Mouse (Mus musculus) neutrophil, adult 5-6 weeks (primary cell): ENCODE results near the gene Atp5l. TPM values are rescaled to one million over a fixed set of nuclear protein-coding genes. Genes with fewer than 3 reads are reported as not detected.
A peak's percentile ranks its signal among the peaks of the same experiment; 100 is the strongest.

Experiments used
- ATAC-seq: fragments of 151-379, 151-347 bp; 2 replicates; pipeline ENCODE4 v1.8.0; 2017; ENCODE audit warnings: mild to moderate bottlenecking, moderate TSS enrichment; ENCODE audit not compliant: insufficient number of reproducible peaks, poor library complexity, low FRiP score, severe bottlenecking; ENCODE audit errors: extremely low read depth
- total RNA-seq: library from RNA; stranded (forward); fragments of 200-1000 nt; gene quantifications from 2 replicates; pipeline ENCODE4 v1.2.3, GENCODE M21; 2017

The Atp5l gene
- total RNA-seq, 1 experiment from 2014 or later, result 48.6 TPM

- ATAC-seq, result no peak
Observed at GRCm38 (mm10) chr9:44868336-44869094, 52.0 kb downstream of the Atp5l start.

DNA sequence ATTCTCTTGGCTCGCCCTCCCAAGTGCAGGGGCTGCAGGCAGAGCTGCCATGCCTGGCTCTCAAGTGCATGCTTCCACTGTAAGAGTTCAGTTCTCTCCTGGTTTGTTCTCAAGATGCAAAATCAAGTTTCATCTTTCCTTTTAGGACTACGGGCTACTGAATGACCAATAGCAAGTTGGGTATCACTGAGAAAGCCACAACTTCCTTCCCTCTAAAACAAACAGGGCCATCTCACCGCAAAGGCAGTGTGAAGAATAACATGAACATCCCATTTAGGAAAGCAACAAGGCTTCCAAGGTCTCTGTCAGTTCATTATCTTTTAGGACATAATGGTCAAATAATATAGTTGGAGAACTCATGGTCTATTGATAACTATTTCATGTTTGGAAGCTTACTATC lies 52.9 kb downstream of the Atp5l start:
- no peak for ATAC-seq

GRCm38 (mm10) chr9:44866501-44867240 lies 53.9 kb downstream of the Atp5l start:
- peak; percentile 82 for ATAC-seq

Other genes starting within 250 kb of the Atp5l start
- gene Treh, start 247.5 kb downstream of the Atp5l start, total RNA-seq, result not detected in 2 replicates
- gene Phldb1, start 185.5 kb downstream of the Atp5l start, total RNA-seq, result 0.25 TPM in 1 of 2 replicates, not detected in the other
- 130 and 132 TPM in 2 replicates for gene Arcn1, start 152.9 kb downstream of the Atp5l start, total RNA-seq
- gene Ift46, start 152.8 kb downstream of the Atp5l start, total RNA-seq, result 49.6 and 51.0 TPM in 2 replicates
- 0.25 TPM in 1 of 2 replicates, not detected in the other for gene Tmem25, start 121.4 kb downstream of the Atp5l start, total RNA-seq
- 0.93 and 1.4 TPM in 2 replicates for gene Ttc36, start 117.7 kb downstream of the Atp5l start, total RNA-seq
- gene Kmt2a, start 39.4 kb downstream of the Atp5l start, total RNA-seq, result 56.5 and 64.5 TPM in 2 replicates
- gene Ube4a, start 44.9 kb upstream of the Atp5l start, total RNA-seq, result 45.8 and 48.0 TPM in 2 replicates
- gene Cd3g, start 59.7 kb upstream of the Atp5l start, total RNA-seq, result 81.3 and 90.1 TPM in 2 replicates
- gene Cd3d, start 61.0 kb upstream of the Atp5l start, total RNA-seq, result 18.5 and 21.4 TPM in 2 replicates
- 14.1 and 18.3 TPM in 2 replicates for gene Cd3e, start 88.9 kb upstream of the Atp5l start, total RNA-seq
- 0.23 and 0.49 TPM in 2 replicates for gene Mpzl2, start 119.1 kb upstream of the Atp5l start, total RNA-seq
- 49.8 and 51.6 TPM in 2 replicates for gene Mpzl3, start 134.4 kb upstream of the Atp5l start, total RNA-seq
- gene Jaml, start 158.4 kb upstream of the Atp5l start, total RNA-seq, result 282 and 323 TPM in 2 replicates
- 0.49 and 1.0 TPM in 2 replicates for gene Scn2b, start 197.0 kb upstream of the Atp5l start, total RNA-seq
- 0.35 and 0.49 TPM in 2 replicates for gene Scn4b, start 217.7 kb upstream of the Atp5l start, total RNA-seq